9 mouse cellular contexts compared by ENCODE assay signal in genomic region chr4:3067666-3068065, GRCm38 (mm10).
DNase-seq lines count a peak whose midpoint lies in the region; ATAC-seq and TF ChIP-seq lines count a peak whose summit lies in the region.
"Had no signal": no experiment of that assay in that cellular context is flagged by ENCODE, and none has a peak within 500 bp of the region (broad histone marks: within the 10 kb centered on the region; RNA-seq: fewer than 3 reads in every experiment).

No protein-coding gene starts in this region.

- no peaks in the 10 kb centered on the region for H3K27me3 ChIP-seq in heart, postnatal 0 days (ENCODE audit: control insufficient read depth, insufficient read depth, low read length)
- no peaks in the 10 kb centered on the region for H3K27me3 ChIP-seq in liver, embryonic 11.5 days (replicated peaks; ENCODE audit: control insufficient read depth, insufficient read depth, low read length)
- no peaks in the 10 kb centered on the region for H3K27me3 ChIP-seq in neural tube, embryonic 15.5 days (replicated peaks)
- H3K27me3 ChIP-seq: Patski had no signal

- H3K36me3 ChIP-seq in heart, postnatal 0 days (replicated peaks; ENCODE audit: control insufficient read depth, insufficient read depth, low read length): no peaks in the 10 kb centered on the region
- 0 out of 2 replicates have a peak, but pooled peaks cover 3% of the 10 kb centered on the region for H3K36me3 ChIP-seq in liver, embryonic 11.5 days (ENCODE audit: control insufficient read depth, insufficient read depth, low read length)
- H3K36me3 ChIP-seq in neural tube, embryonic 15.5 days: no peaks in the 10 kb centered on the region; the same call in 1 of the 2 replicates

- no peak overlapping the region for H3K27ac ChIP-seq in heart, postnatal 0 days (ENCODE audit: low read depth)
- H3K27ac ChIP-seq in liver, embryonic 11.5 days (ENCODE audit: low read depth, low read length): no peak overlapping the region
- H3K27ac ChIP-seq in neural tube, embryonic 15.5 days (replicated peaks): no peak overlapping the region

- peaks cover 65% of the 10 kb centered on the region for H3K9me3 ChIP-seq in heart, postnatal 0 days (replicated peaks; ENCODE audit: control insufficient read depth, low read length)
- H3K9me3 ChIP-seq in liver, embryonic 11.5 days (ENCODE audit: control insufficient read depth, low read length): peaks cover 71% of the 10 kb centered on the region
- peaks cover 79% of the 10 kb centered on the region for H3K9me3 ChIP-seq in neural tube, embryonic 15.5 days (replicated peaks)

- H3K4me3 ChIP-seq in heart, postnatal 0 days (ENCODE audit: low read depth, low read length): no peak overlapping the region
- no peak overlapping the region for H3K4me3 ChIP-seq in liver, embryonic 11.5 days (ENCODE audit: low read depth, low read length)
- no peak overlapping the region for H3K4me3 ChIP-seq in neural tube, embryonic 15.5 days (replicated peaks)

- TF ChIP-seq EP300 in heart, postnatal 0 days (IDR thresholded peaks at IDR 0.05; ENCODE audit: low read depth): no peak

- 27% methylated on average over 2 of the region's 2 CpGs for WGBS in heart, postnatal 0 days
- WGBS in liver, embryonic 11.5 days: 33% methylated on average over 2 of the region's 2 CpGs
- WGBS in neural tube, embryonic 15.5 days: 32% methylated on average over 2 of the region's 2 CpGs

- DNase-seq in layer of hippocampus, adult 11-12 months (ENCODE audit: low spot score): peak; percentile 9
- DNase-seq in layer of hippocampus, adult 9-10 months (ENCODE audit: low spot score): no peak
- no peak for DNase-seq in heart, postnatal 0 days (ENCODE audit: low spot score)
- DNase-seq in liver, embryonic 11.5 days (ENCODE audit: low spot score): no peak
- no peak for DNase-seq in layer of hippocampus, adult 9-11 months
- no peak for DNase-seq in T-cell, adult 2 months (ENCODE audit: low spot score)

- ATAC-seq in erythroid progenitor cell, adult 5-6 weeks (replicated peaks; ENCODE audit: low FRiP score, poor library complexity, severe bottlenecking): peak; percentile 53
- ATAC-seq in heart, postnatal 0 days (ENCODE audit: insufficient read depth, low read depth): peak; percentile 57
- ATAC-seq in liver, embryonic 11.5 days (replicated peaks; ENCODE audit: low FRiP score): peak; percentile 42
- peak; percentile 58 for ATAC-seq in neural tube, embryonic 15.5 days (ENCODE audit: low FRiP score)
- ATAC-seq: Patski had no signal

- H3K9ac ChIP-seq in heart, postnatal 0 days (replicated peaks; ENCODE audit: low read depth, low read length): no peak overlapping the region
- H3K9ac ChIP-seq in liver, embryonic 11.5 days (ENCODE audit: low read depth, low read length): no peak overlapping the region
- H3K9ac ChIP-seq in neural tube, embryonic 15.5 days (replicated peaks): no peak overlapping the region

- TF ChIP-seq CTCF in heart, postnatal 0 days (IDR thresholded peaks at IDR 0.05; ENCODE audit: low read depth): no peak

- no peak overlapping the region for H3K4me2 ChIP-seq in heart, postnatal 0 days (ENCODE audit: low read depth, low read length)
- H3K4me2 ChIP-seq in liver, embryonic 11.5 days: no peak overlapping the region
- H3K4me2 ChIP-seq in neural tube, embryonic 15.5 days: no peak overlapping the region

- no peaks in the 10 kb centered on the region for H3K4me1 ChIP-seq in heart, postnatal 0 days (ENCODE audit: control insufficient read depth, insufficient read depth)
- H3K4me1 ChIP-seq in liver, embryonic 11.5 days (replicated peaks; ENCODE audit: control insufficient read depth, insufficient read depth, low read length): no peaks in the 10 kb centered on the region
- H3K4me1 ChIP-seq in neural tube, embryonic 15.5 days: no peaks in the 10 kb centered on the region
